Mouse (Mus musculus) ES-Bruce4 (cell line): ENCODE measurements around the gene Anks1b.

Experiments used
- CTCF ChIP-seq: IDR thresholded peaks from one replicate; pipeline ENCODE4 v1.8.1; 2011; ENCODE audit warnings: low read depth, low read length
- EP300 ChIP-seq: IDR thresholded peaks from 2 replicates; pipeline ENCODE4 v1.6.1; 2011; ENCODE audit warnings: low read depth, low read length; ENCODE audit not compliant: insufficient read depth
- POLR2A ChIP-seq: IDR thresholded peaks from one replicate; pipeline ENCODE4 v1.8.1; 2011; ENCODE audit warnings: low read length; ENCODE audit not compliant: insufficient read depth

- TF ChIP-seq EP300, result no peak
- TF ChIP-seq CTCF, result no peak
- TF ChIP-seq POLR2A, result no peak
These were observed 851.6 kb downstream of the Anks1b start for GRCm38 (mm10) chr10:90724931-90725330.
